Mouse (Mus musculus) layer of hippocampus, postnatal 10 days (tissue): ENCODE data around the gene Fam47e. TPM values are rescaled to one million over a fixed set of nuclear protein-coding genes. Genes with fewer than 3 reads are reported as not detected.
"Not testable (repeated sequence)": the region's sequence is repeated elsewhere in the genome, so short reads cannot be mapped to it uniquely, and the experiment has no call there.

ENCODE experiments used
- DNase-seq, 2 experiments: peaks; one replicate each; pipeline ENCODE4 v3.0.0; 2021; ENCODE audit warnings: low spot score in 2 of 2
- long read RNA-seq: library from polyadenylated mRNA; stranded (forward); transcript quantifications from one replicate; pipeline ENCODE4 v2.0.0, GENCODE M21; 2023
- total RNA-seq, 2 experiments: library from RNA; stranded (reverse); gene quantifications; 2 replicates each; pipeline ENCODE4 v1.2.3; 2021

The Fam47e gene
- total RNA-seq = under 1 TPM; 0.30 to 0.80 TPM
- long read RNA-seq, partial matches to known transcripts = 0 of 1 reads
- long read RNA-seq, other reads (novel, unspliced or antisense) = 1 of 1 reads

DNA sequence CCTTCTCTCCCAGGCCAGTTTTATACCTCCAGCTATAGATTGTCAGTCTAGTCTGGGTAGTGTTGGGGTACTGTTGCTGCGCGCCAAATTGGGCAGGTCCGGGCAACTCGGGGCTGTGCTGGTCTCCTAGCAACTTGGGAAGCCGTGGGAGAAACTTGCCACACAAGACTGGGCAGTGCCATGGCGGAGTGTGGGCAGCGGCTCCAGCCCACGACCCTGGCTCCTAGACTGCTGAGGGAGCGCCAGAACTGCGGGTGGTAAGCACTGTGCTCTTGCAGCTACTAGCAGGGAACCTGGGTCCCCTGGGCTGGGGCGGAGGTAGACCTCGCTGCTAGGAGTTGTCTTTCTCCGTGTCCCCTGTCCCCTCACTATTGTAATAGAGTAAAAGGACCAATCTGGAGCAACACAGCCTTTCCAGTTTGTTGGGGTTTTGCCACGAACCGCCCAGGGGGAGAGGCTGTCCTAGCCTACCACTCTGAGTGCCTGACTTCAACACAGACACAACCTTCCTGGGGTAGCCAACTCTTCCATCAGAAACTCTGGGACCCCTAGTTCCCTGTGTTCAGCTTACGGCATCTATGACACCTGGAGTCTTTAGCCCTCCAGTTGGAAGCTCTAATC is at the start of gene Fam47e:
Gene Fam47e, plus strand, starts transcription at position 179 of the 621 bp plus-strand sequence.
- peak; percentile 16 to 45 for DNase-seq

DNA sequence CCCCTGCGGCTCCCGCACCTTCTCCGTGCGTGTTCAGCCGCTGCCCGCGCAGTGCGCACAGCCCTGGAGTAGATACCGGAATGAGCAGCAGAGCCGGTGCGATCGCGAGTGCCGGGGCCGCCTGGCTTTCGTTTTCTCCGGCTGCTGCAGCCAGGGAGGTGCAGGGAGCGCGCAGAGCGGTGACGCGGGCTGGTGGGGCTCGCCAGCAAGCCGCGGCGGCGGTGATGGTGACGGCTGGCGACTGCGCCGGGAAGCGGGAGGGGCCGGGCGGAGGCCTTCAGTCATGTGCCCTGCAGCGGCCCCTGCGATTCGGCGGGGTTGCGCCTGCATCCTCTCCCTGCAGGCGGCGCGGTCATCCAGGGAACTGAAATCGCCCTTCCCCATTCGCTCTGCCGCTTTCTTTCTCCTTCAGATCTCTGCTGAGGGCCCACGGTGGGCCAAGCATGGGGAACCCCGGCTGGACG is 49.4 kb upstream of the Fam47e start:
- DNase-seq = peak; percentile 97 to 98

DNA sequence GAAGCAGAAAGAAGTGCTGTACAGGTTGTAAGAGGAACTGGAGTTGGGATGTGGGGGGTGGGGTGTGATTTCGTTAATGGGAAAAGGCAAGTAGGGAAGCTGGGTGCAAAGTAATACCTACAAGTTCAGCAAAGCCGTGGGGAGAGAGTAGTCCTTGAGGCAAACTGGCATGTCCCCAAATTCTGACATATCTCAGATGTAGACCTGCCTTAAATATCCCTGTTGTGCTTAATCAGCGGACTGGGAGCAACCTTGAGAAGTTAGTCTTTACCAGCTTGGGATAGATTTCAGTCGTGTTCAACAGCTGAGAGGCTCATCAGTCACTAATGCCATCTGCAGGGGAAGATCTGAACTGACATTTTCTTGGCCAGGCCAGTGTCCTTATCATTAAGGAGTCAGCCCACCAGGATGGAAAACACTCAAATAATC is 48.6 kb upstream of the Fam47e start:
- DNase-seq = peak; percentile 34 to 54

DNA sequence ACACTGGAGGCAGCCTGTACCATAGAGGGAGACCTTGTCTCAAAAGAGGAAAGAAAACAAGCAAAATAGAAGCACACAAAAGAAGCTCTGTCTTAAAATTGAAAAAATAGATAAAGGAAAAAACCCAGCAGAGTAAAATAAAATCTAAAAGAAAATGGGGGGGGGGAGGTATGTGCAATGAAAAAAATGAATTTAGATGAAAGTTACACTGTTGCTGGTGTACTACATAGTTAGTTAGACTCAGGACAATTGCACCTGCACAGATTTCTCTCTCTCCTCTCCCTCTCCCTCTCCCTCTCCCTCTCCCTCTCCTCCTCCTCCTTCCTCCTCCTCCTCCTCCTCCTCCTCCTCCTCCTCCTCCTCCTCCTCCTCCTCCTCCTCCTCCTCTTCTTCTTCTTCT is 48.1 kb upstream of the Fam47e start, which contains the start of gene Scarb2:
Gene Scarb2, minus strand, starts transcription at position 101 of the 400 bp plus-strand sequence.
- no peak for DNase-seq

DNA sequence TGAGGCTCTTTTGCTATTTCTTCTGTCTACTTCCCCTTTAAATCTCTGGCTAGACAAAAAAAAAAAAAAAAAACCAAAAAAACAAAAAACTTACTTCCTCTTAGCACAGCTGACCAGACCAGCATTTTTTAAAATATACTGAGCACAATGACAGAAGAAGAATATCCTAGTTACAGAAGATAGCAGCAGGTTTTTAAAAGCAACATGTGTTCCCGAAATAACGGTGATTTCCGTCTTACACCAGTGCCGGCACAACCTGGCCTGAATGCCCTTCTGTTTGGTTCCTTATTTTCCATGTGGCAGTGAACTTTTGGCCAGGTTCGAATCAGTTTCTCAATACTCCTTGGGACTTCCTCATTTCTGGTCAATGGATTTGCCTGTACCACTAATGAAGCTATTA is 46.0 kb upstream of the Fam47e start:
- no peak for DNase-seq

DNA sequence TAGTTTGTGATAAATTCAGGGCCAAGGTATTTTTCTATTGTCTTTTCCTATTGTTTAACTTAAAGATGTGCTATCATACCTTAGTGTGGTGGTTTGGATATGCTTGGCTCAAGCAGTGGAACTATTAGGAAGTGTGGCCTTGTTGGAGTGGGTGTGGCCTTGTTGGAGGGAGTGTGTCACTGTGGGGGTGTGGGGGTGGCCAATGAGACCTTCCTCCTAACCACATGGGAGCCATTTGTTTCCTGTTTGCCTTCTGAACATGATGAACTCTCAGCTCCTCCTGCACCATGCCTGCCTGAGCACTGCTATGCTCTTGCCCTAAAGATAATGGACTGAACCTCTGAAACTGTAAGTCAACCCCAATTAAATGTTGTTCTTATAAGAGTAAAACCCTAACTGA is 43.6 kb upstream of the Fam47e start:
- DNase-seq = no peak

DNA sequence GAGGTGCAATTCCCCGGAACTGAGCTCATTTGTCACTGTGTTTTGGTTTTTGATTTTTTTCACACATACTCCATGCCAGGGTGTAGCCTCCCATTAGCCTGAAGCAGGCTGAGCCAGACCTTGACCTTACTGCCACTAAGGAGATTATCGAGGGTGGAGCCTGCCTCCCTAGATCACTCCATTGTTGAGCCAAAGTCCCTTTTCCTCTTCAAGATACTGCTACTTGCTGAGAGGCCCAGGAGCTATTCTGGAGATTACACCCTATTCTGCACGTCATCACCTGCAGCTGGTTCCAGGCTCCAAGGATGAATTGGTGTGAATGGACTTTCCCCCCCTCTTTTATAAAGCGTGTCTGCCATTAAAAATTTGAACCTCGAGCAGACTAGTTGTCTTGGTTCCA is 42.8 kb upstream of the Fam47e start:
- no peak for DNase-seq

DNA sequence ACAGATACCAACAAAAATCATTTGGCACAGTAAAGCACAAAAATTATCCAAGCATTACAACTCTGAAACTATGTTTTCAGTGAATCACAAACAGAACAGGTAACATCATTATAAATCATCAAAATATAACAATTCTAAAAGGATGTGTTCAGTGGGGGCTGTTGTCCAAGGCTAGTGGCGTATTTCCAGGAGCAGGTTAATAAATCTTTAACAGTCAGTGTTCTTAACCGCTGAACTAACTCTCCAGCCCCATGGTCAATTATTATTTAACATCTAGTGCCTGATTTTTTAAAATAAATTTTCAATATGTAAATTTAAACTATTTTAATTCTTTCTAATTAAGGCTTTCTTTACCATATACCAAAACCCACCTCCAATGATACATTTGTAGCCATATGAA is 33.7 kb upstream of the Fam47e start:
- DNase-seq = not testable (repeated sequence)

DNA sequence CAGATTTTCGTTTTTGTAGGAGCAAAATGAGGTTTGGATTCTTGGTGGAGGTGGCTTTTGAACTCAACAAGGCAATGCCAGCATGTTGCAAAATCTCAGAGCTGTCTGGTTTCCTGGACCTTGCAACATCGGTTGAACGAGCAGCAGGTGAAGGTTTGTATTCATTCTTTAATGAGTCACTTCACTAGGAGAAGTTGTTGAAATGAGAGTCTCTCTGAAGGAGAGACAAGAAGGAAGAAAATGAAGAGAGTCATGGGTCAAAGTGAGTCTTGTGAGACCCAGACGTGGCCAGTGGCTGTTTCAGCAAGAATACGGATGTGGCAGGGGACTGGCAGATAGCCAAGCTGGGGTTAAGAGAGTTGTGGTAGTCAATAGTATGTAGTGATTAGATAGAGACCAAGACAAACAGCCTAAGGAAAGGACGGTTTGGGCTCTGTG is 30.0 kb upstream of the Fam47e start:
- no peak for DNase-seq

DNA sequence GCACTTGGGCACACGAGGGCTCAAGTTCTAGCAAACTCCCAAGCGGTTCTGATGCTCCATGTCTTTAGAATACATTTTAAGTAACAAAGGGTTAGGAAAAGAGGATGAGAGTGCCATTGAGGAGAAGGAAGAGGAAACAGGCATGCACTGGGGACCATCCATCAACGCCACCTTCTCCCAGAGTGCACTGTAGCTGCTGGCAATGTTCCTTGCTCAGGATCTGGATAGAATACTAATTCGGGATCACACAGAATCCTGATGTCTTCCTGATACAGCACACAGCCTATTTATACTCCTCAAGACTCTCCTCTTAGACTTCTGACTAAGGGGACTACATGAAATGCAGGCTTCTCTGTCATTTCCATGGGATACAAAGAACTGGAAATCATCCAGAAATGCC is 15.2 kb upstream of the Fam47e start:
- no peak for DNase-seq

DNA sequence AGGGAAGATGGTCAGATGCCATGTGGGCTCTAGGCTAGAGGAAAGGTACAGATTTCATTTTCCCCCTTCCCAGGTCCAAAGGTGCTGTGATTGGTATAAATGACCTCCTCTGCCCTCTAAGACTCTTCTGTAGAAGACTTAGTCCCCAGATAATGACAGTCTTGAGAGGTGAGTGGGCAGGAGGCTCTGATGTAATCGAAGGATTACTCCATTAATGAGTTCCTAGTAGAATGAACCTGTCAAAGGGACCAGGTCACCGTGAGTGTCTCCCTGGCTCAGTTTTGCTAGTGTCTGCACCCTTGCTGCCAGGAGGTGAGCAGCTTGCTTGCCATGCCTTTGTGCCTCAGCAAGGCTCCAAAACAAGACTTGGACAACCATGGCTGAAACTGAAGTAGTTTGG is 2.3 kb upstream of the Fam47e start:
- no peak for DNase-seq

DNA sequence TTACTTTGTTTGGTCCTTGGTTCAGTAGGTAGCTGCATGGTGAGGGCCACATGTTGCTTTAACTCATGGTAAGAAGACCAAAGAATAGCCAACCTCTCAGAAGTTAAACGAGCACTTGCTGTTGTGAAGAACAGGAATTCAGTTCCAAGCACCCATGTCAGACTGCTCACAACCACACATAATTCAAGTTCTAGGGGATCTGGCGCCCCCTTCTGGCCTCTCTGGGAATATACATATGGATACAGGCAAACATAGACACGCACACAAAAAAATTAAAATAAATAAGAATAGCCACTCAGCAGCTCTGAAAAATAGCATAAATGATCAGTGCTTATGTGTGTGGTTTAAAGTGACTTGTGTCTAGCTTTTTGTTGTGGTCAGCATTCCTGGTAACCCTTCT is 930 bp upstream of the Fam47e start:
- DNase-seq = no peak

DNA sequence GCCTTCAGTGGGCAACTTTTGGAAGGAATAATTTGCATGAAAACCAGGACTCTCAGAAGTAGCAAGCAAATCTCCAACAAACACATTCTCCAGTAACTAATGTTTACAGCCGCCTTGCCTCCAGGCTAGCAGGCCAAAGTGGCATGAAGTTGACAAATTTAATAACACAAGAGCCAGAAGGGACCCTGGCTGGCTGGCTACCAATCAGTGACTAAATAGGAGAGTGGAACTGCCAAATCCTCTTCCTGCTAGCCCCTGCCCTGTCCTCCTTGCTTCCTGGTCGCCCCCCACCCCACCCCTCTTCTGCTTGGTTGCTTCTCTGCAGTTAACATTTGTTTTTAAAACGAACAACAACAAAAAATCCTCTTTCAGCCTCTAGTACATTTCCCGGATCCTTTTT is 426 bp upstream of the Fam47e start:
- peak in 1 of 2 experiments; percentile 15 for DNase-seq

DNA sequence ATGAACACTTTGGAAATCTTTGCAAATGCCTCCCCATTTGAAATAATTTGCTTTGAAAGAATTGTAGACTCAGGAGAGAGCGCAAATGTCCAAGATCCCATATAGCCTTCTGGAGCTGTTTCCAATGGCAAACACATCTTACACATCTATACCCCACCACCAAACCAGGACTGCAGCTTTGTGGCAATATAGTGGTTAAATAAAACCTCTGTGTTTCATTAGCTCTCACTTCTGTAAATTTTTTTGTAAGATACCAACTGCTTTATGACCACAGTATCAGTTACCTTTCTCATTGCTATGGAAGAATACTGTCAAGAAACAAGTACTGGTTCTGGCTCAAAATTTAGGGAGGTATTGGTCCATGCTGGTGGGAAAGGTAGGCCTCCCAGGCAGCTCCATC is 1.0 kb downstream of the Fam47e start:
- DNase-seq = no peak

DNA sequence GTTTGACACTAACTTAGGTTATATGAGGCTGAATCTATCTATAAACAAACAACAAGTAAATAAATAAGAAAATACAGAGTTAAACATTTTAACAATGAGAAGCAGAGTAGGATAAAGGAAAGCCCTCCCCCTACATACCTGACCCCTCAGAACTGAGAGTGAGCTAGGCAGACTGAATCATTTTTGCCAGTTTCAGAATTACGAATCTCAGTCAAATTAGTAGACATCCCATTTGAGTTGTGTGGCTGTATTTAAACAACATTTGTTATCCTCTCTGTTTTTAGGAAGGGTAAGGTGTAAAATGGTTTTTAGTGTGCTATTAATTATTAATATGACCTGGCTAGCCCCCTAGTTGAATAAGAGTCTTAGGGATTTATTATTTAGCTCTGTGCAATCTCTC is 2.6 kb downstream of the Fam47e start:
- DNase-seq = no peak

DNA sequence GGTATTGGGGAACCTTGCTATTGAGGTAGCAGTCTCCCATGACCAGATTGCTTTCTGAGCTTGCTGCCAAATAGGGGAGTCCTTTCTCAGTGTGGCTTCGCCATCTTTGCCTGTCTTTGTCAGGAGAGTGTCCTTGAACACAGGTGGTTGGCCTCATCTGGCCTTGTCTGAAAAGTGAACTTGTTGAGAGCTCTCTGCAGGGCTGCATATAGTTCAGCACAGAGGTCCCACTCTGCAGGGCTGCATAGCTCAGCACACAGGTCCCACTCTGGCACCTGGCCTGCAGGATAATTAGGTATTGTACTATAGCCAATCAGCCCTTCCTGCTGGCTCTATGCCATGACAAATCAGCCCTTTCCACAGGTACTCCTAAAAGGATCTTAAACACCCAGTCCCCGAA is 5.3 kb downstream of the Fam47e start:
- no peak for DNase-seq

DNA sequence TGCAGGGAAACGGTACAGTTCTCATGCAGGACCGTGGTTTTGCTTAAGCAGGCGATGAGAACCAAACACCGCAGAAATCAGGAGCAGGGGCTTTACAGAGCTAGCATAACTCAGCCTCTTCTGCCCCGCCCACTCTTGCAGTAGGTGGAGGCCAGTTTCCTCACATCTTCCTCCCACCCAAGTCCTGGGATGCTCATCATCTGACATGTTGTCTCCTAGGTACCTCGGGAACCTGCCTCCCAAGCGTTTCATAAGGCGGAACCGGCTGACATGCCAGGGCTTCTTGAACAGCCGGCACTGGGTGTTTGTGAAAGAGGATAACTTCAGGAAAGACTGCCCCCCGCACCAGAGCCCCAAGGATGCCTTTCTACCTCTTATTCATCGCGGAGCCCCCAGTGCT is 7.1 kb downstream of the Fam47e start:
- DNase-seq = no peak

DNA sequence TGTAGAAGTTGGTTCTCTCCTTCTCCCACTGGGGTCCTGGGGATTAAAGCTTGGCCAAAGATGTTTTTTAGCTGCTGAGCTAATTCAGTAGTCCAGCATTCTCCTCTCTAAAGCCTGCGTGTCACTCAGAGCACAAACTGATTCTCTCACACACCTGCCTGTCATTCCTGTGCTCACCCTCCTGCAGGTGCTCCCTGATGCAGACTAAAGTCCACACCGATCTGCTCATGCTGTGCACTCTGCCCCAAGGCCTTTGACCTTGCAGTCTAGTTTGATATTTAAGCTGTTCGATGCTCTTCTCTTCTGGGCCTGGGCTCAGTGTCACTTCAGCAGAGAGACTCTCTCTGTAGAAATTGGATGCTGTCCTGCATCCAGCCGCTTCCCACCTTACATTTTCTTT is 16.4 kb downstream of the Fam47e start:
- no peak for DNase-seq

DNA sequence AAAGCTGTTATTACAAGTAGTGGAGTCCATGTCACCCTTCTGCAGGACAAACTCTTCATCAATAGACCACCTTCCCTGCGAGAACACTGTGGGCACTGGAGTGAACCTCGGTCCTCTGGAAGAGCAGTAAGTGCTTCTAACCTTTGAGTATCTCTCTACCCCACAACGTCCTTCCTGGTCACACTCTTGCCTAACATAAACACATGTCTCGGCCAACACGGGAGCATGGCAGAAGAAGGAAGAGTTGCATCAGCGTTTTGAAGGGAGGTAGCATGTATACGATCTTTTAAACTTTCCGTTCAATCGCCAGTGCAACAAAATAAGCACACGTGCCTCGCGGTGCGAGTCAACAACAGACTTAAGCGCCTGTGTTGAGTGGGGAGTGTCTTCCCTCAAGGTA is 24.7 kb downstream of the Fam47e start:
- no peak for DNase-seq

DNA sequence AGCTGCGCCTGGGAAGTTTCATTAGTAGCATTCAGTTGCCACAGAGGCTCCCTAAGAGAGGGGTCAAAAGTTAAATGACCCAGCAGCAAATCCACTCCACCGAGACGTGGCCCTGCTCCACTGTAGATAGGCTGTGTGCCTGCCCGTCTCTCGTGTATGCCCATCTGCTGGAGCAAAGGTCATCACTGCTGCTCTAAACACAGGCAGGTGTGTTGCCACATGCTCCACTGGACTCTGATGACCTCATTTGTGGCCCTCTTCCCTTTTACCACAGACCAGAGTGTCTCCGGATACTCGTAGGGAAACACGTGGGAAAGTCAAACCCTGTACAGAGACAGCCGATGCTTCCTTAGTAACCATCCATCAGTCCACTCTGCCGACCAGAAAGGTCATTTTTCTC is 31.1 kb downstream of the Fam47e start:
- no peak for DNase-seq

DNA sequence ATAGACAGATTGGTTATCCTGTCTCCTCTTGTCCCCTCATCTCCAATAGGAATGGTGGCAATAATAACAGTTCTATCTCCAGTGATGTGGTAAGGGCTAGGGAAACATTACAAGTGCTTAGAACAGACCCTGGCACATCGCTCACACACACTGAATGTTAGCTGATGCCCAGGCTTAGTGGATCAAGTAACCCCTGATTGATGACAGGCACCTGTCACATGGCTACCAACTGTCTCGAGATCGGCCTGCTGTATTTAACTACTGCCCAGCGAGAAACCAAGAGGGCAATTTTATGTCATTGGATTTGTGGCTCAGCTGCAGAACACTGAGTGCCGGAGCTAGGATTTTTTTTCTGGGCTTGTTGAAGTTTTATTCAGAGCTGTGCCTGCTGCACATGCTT is 40.2 kb downstream of the Fam47e start:
- no peak for DNase-seq

DNA sequence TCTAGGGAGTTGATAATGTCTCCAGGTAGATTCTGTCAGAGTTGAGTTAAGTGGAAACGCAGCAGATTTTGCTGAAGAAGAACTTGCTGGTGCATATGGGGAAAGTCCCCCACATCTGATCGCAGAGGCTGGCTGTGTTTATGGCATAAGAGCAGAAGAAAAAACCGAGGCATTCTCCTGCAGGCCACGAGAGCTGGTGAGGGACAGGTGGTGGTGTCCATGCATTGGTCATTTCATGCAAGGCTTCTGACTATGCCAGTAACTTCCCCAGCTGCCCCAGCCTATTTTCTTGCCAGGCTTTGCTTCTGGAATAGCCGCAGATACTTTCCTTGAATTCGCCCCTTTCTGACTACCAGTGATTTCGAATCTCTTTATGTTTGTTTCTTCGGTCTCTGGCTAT is 42.0 kb downstream of the Fam47e start:
- no peak for DNase-seq

DNA sequence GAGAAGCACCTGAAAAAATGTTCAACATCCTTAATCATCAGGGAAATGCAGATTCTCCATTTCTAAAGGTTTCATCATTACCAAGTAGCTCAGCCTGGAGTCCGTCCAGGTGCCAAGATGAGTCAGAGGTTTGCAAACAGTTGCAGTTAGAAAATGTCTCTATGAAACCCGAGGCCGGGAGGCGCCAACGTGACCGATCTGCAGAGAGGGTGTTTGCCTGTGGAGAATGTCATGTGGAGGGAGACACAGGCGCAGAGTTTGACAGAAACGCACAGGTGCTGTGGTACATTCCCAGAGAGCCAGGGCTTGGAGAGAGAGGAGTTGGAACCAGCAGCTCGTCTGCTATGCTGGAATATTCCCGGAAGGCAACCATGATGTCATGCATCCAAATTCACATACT is 44.2 kb downstream of the Fam47e start:
- no peak for DNase-seq
